Mouse (Mus musculus) lung, adult 10 weeks (tissue): ENCODE data around the gene B3galnt2. TPM values are rescaled to one million over a fixed set of nuclear protein-coding genes. Genes with fewer than 3 reads are reported as not detected.

ENCODE experiments used
- polyA plus RNA-seq: library from polyadenylated mRNA; stranded (reverse); fragments of 350-450 nt; fragmentation: Illumina TruSeq; extraction: RNeasy Lipid Tissue Mini Kit (QIAGEN cat#74804); gene quantifications from one replicate; pipeline ENCODE4 v1.2.3, GENCODE M21; 2014; ENCODE audit warnings: low read depth, low replicate concordance; ENCODE audit not compliant: insufficient read depth

The B3galnt2 gene
- polyA plus RNA-seq = 15.4 TPM

DNA sequence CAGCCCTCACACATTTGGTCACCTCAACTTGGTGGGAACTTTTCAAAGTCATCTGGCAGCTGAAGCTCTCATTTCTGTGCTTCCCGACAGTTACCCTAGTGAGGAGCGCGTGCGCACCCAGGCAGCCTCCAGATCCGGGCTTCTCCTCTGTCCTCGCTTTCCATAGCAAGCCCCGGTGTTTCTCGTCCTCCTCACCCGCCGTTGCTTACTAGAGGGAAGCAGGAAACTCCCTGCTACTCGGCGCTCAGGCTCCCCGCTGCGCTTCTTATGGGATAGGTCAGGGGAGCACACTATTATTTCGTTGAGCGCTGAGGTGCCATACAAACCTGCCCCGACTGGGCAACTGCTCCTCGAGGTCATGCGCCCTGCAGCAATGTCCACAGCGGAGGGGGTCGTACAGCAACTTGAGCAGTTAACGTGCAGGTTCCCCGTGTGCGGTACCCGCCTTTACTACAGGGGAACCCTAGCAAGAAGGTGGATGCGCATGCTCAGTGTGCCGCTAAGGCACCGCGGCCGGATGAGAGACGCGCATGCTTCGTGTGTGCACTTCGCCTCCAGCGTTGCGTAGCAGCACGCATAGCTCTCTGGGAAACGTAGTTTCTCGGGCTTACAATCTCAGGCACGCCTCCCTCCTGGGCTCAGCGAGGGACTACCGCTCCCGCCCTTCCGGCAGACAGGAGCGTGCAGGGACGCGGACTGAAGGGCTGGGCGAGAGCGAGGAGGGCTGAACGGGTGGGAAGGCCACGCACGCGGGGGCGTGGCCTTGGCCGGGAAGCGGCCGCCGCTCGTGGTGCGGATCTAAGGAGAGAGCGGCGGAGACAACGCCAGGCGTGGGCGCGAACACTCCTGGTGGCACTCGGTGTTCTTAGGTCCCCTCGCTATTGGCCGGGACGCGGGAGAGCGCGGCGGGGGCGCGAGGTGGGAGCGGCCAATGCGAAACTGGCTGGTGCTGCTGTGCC is at the start of gene B3galnt2:
B3galnt2 (plus strand) TSS at position 596 of the 959 bp plus-strand sequence.

DNA sequence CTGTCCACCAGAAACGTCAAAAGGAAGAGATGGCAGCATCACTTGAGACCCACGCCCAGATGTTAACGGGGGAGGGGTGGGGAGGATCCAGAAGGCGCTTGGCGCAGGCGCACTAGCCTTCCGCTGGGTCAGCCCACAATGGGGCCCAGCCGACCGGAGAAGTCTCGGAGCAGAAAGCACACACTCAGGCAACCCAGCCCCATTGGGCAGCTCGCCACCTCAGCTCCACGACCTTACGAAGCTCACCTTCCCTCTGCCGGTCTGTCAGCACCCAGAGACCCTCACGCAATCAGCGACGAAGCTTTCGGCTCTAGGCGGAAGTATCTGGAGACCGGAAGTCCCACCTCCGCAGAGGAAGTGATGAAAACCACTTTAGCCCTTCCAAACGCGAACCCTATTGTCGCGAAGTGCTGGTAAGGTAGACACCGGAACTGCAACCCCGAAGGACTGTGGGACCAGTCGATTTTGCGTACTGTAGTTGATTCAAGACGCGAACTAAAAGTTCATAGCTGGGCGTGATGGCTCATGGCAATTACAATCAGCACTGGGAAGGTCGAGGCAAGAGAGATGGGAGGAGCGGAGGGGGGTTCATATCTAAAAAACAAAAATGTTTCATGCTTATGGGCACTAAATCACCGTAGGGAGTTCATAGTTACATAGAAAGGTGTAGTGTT is 85.2 kb downstream of the B3galnt2 start, which contains the start of gene Tbce:
Tbce (minus strand) TSS at position 347 of the 674 bp plus-strand sequence.

Other genes starting within 250 kb of the B3galnt2 start
- gene Gng4, start 170.4 kb upstream of the B3galnt2 start, polyA plus RNA-seq = 0.52 TPM
- 24.7 TPM for gene Tbce, start 85.2 kb downstream of the B3galnt2 start, polyA plus RNA-seq
- 8.7 TPM for gene Arid4b, start 108.8 kb downstream of the B3galnt2 start, polyA plus RNA-seq
- 21.6 TPM for gene Ggps1, start 109.0 kb downstream of the B3galnt2 start, polyA plus RNA-seq